Mouse (Mus musculus) ES-Bruce4 (cell line): ENCODE measurements around the gene Nsrp1. TPM values are rescaled to one million over a fixed set of nuclear protein-coding genes. Genes with fewer than 3 reads are reported as not detected.

ENCODE experiments used
- H3K27ac ChIP-seq: 2 replicates; pipeline ENCODE4 v1.5.1; 2012; ENCODE audit warnings: low read length, inconsistent platforms; ENCODE audit not compliant: insufficient read depth
- H3K27me3 ChIP-seq: 2 replicates; pipeline ENCODE4 v1.6.1; 2012; ENCODE audit warnings: mild to moderate bottlenecking, low read length, inconsistent platforms; ENCODE audit not compliant: control insufficient read depth, poor library complexity, insufficient read depth, severe bottlenecking
- H3K36me3 ChIP-seq: 2 replicates; pipeline ENCODE4 v1.6.1; 2012; ENCODE audit warnings: inconsistent platforms, mild to moderate bottlenecking, low read length, moderate library complexity; ENCODE audit not compliant: control insufficient read depth, poor library complexity, insufficient read depth, severe bottlenecking
- H3K4me1 ChIP-seq: one replicate; pipeline ENCODE4 v1.8.1; 2011; ENCODE audit warnings: low read length; ENCODE audit not compliant: control insufficient read depth, insufficient read depth
- H3K4me3 ChIP-seq: 2 replicates; pipeline ENCODE4 v1.5.1; 2011; ENCODE audit warnings: low read depth, mild to moderate bottlenecking, low read length
- H3K9ac ChIP-seq: 2 replicates; pipeline ENCODE4 v1.6.1; 2012; ENCODE audit warnings: low read depth, mild to moderate bottlenecking, inconsistent platforms; ENCODE audit not compliant: poor library complexity, severe bottlenecking
- H3K9me3 ChIP-seq: replicated peaks from 2 replicates; pipeline ENCODE4 v1.6.1; 2012; ENCODE audit warnings: mild to moderate bottlenecking, low read length, inconsistent platforms; ENCODE audit not compliant: control insufficient read depth, poor library complexity, insufficient read depth, severe bottlenecking
- CTCF ChIP-seq: IDR thresholded peaks from one replicate; pipeline ENCODE4 v1.8.1; 2011; ENCODE audit warnings: low read depth, low read length
- EP300 ChIP-seq: IDR thresholded peaks from 2 replicates; pipeline ENCODE4 v1.6.1; 2011; ENCODE audit warnings: low read depth, low read length; ENCODE audit not compliant: insufficient read depth
- POLR2A ChIP-seq: IDR thresholded peaks from one replicate; pipeline ENCODE4 v1.8.1; 2011; ENCODE audit warnings: low read length; ENCODE audit not compliant: insufficient read depth
- polyA plus RNA-seq: library from polyadenylated mRNA; stranded (reverse); fragments of >200 nt; gene quantifications from 2 replicates; pipeline ENCODE4 v1.2.4, GENCODE M21; 2011; ENCODE audit warnings: low read depth; ENCODE audit not compliant: missing spikeins, insufficient read depth, insufficient read length

Nsrp1 gene
- polyA plus RNA-seq, 1 experiment = 28.3 TPM

DNA sequence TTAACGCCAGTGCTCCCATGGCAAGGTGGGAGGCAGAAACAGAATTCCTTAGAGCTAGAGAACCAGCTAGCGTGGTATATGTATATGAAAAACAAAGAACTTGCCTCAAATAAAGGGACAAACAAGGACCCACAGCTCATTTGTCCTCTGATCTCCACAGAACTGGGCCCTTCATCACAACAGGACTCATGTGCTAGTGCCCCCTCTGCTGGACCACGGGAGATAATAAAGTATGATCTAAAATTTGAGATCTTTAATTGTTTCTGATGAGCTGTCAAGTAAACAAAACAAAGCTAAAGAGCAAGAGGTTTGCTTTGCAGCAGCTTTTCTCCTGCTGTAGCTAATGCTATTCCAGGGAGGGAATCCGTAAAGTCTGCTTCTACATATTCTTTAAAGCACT is 7.5 kb downstream of the Nsrp1 start:
- Histone ChIP-seq H3K4me1 (no peaks in the 10 kb centered on the region), H3K9ac (no peak overlapping the region), H3K36me3 (peaks cover 23% of the 10 kb centered on the region), H3K27me3 (no peaks in the 10 kb centered on the region), H3K4me3 (no peak overlapping the region), H3K9me3 (no peaks in the 10 kb centered on the region), H3K27ac (no peak overlapping the region)
- peak; percentile 18 for TF ChIP-seq CTCF
- TF ChIP-seq POLR2A = no peak
- TF ChIP-seq EP300 = no peak

DNA sequence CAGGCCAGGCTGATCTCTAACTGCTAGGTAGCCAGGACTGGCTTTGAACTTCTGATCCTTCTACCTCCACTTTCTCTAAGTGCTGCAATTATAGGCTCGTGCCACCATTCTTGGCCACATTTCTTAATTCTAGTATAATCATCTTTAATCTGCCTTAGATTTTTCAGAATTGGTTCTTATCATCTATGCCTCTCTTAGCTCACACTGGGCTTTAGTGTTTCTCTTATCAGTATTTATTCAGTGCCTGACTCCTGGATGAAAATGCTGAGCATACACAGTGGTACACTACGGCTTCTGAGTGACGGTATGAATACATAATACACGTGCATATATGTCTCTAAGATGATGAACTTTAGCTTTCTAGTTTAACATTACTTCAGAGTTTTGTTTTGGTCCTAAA is 9.4 kb downstream of the Nsrp1 start:
- Histone ChIP-seq H3K27me3 (no peaks in the 10 kb centered on the region), H3K36me3 (peaks cover 7% of the 10 kb centered on the region), H3K9ac (no peak overlapping the region), H3K9me3 (no peaks in the 10 kb centered on the region), H3K4me1 (peaks cover 3% of the 10 kb centered on the region), H3K4me3 (no peak overlapping the region), H3K27ac (no peak overlapping the region)
- no peak for TF ChIP-seq CTCF

DNA sequence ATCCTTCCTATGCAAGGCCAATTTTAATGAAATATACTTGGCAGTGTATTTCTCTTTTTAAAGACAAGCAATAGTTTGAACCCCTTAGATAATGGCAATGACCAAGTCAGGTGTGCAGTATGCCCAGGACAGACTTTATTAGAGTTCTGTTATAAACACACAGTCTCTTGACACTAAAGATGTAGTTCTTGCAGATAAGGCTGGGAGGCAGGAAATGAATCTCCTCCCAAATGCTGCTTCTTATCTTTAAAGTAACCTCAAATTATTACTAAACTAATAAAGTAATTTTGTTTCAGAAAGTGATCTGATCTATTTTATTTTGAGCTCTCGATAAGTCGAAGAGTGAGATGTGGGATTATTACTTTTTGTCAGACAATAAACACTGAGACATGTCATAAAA is 14.8 kb downstream of the Nsrp1 start:
- Histone ChIP-seq H3K36me3 (no peaks in the 10 kb centered on the region; the same call in 1 of the 2 replicates), H3K27ac (no peak overlapping the region), H3K9me3 (no peaks in the 10 kb centered on the region), H3K4me1 (peaks cover 3% of the 10 kb centered on the region), H3K27me3 (no peaks in the 10 kb centered on the region), H3K4me3 (no peak overlapping the region), H3K9ac (no peak overlapping the region)
- TF ChIP-seq POLR2A (no peak), EP300 (no peak), CTCF (no peak)

DNA sequence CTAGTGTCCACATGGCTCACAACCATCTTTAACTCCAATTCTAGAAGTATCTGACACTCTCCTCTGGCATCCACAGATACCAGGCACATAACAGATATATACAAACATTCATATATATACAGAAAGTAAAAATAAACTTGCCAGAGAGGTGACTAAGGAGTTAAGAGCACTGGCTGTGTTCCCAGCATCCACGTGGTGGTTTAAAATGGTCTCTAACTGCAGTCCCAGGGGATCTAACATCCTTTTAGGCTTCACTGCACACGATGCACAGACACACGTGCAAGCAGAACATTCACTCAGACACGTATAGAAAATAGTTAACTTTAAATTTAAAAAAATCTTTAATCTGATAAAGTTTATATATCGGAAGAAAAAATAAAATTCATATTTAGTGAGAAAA is 16.3 kb downstream of the Nsrp1 start:
- peaks cover 3% of the 10 kb centered on the region for H3K4me1 ChIP-seq
- no peaks in the 10 kb centered on the region for H3K9me3 ChIP-seq
- TF ChIP-seq CTCF (no peak), POLR2A (no peak), EP300 (no peak)
- no peaks in the 10 kb centered on the region; the same call in 1 of the 2 replicates for H3K36me3 ChIP-seq
- H3K27ac ChIP-seq = no peak overlapping the region
- no peaks in the 10 kb centered on the region for H3K27me3 ChIP-seq
- H3K4me3 ChIP-seq = no peak overlapping the region
- H3K9ac ChIP-seq = no peak overlapping the region

DNA sequence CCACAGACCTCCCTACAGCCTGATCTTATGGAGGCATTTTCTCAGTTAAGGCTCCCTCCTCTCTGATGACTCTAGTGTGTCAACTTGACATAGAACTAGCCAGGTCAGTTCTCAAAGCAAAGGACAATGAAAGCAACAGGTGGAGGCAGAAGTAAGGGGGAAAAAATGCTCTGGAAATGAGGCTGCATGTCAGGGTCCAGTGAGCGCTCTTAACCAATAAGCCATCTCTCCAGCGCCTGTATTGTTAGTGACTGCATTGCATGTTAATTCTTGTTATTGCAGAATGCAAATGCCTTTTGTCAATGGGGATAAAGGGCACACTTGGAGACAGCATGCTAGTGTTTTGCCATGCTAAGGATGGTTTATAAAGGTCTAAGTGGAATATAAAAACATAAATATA is 35.4 kb downstream of the Nsrp1 start:
- H3K9me3 ChIP-seq = no peaks in the 10 kb centered on the region

DNA sequence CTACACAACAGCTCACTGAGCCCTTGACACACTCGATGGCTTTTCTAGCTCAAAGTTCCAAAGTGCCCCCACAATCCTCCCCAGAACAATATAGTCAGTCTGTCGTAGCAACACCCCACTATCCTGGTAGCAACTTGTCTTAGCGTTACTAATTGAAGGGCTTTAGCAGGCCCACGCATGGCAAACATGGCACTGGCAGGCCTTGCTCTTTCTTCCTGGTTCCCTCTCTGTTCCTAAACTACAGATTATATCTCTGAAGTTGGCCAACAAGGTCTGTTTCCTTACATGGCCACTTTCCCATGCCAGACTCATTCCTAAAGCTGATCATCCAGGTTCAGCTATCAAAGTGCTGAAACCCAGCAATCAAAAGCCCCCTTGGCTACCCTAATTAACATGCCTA is 36.3 kb downstream of the Nsrp1 start:
- Histone ChIP-seq H3K36me3 (peaks cover 14% of the 10 kb centered on the region), H3K27me3 (no peaks in the 10 kb centered on the region), H3K4me1 (no peaks in the 10 kb centered on the region), H3K9me3 (no peaks in the 10 kb centered on the region), H3K4me3 (no peak overlapping the region), H3K27ac (no peak overlapping the region), H3K9ac (no peak overlapping the region)
- TF ChIP-seq CTCF (no peak), EP300 (no peak), POLR2A (no peak)

More for the DNA sequence above, 35.4 kb downstream of the Nsrp1 start:
- Histone ChIP-seq H3K9ac (no peak overlapping the region), H3K4me1 (no peaks in the 10 kb centered on the region), H3K27me3 (no peaks in the 10 kb centered on the region), H3K4me3 (no peak overlapping the region), H3K36me3 (peaks cover 18% of the 10 kb centered on the region), H3K27ac (no peak overlapping the region)
- TF ChIP-seq POLR2A (no peak), EP300 (no peak), CTCF (no peak)
